8 mouse cellular contexts compared by ENCODE assay signal in the genomic region with DNA sequence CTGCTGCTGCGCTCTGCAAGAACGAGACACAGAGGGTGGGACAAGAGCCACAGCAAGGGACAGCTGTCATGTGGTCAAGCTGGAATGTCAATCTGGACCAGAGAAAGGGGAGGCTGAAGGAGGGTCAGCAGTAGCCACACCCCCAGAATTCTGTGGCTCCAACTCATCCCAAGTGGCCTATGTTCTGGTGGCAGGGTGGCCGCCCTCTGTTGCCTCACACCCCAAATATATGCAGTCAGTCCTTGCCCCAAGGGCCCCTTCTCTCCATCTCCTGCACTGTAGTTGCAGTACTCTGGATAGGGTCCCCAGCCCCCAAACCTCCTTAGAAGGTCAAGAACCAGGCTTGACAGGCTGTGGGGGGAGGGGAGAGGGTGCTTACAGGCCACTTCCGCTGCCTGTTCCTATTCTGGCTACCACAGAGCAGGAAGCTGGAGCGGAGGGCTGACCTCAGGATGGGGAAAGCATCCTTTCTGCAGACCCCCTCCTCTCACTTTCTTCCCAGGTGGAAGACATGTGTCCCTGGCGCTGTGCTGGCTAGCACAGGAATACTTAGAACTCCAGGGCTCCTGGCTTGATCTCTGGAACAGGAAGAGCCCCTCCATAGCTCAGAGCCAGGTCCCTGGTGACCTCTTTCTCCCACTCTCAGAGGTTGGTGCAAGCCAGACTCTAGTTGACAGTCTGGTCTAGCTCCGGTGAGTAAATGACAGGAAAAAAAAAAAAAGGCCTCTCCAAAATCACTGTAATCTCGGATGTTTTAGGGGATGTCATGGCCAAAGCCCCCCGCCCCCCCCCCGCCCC. TPM values are rescaled to one million over a fixed set of nuclear protein-coding genes. Genes with fewer than 3 reads are reported as not detected.
DNase-seq lines count a peak whose midpoint lies in the region; ATAC-seq lines count a peak whose summit lies in the region.

No protein-coding gene starts in this region.

- H3K27me3 ChIP-seq in heart, embryonic 10.5 days (ENCODE audit: insufficient read depth, poor library complexity, severe bottlenecking), result peaks cover 24% of the 10 kb centered on the region; the same call in 1 of the 2 replicates

- DNase-seq in right cerebral cortex, postnatal 14 days, result peak; percentile 56
- DNase-seq in right cerebral cortex, postnatal 36 days (ENCODE audit: low spot score in 2 of 2), result no peak
- DNase-seq in heart, embryonic 10.5 days (ENCODE audit: low spot score), result no peak
- peak; percentile 66 for DNase-seq in kidney, adult 9 months
- DNase-seq in lung, postnatal 4 days, result peak; percentile 63 to 67
- peak; percentile 52 for DNase-seq in yolk sac, embryonic 10.5 days (ENCODE audit: low spot score)
- DNase-seq in spleen, adult 12 weeks (ENCODE audit: low spot score), result no peak

- no peak for ATAC-seq in megakaryocyte-erythroid progenitor cell, adult 5-6 weeks (replicated peaks; ENCODE audit: low FRiP score, low TSS enrichment, poor library complexity, severe bottlenecking)

- WGBS in heart, embryonic 10.5 days, result 16% methylated on average over 10 of the region's 10 CpGs

- peak overlapping the region; percentile 47 for H3K4me3 ChIP-seq in heart, embryonic 10.5 days

- H3K27ac ChIP-seq in heart, embryonic 10.5 days, result peak overlapping the region; percentile 89

- H3K9me3 ChIP-seq in heart, embryonic 10.5 days, result no peaks in the 10 kb centered on the region

- peaks cover 36% of the 10 kb centered on the region for H3K36me3 ChIP-seq in heart, embryonic 10.5 days

- H3K4me1 ChIP-seq in heart, embryonic 10.5 days, result peaks cover 61% of the 10 kb centered on the region

RNA-seq across cellular contexts. Expression of gene Isyna1, which starts 6.5 kb away (rescaled TPM):
- polyA plus RNA-seq in heart, embryonic 10.5 days (2016; fragmentation: Nextera tagmentation; extraction: Ambion mirVana), result 192 and 214 TPM in 2 replicates
- 74.1 and 91.0 TPM in 2 replicates for total RNA-seq in megakaryocyte-erythroid progenitor cell, adult 5-6 weeks (2014; fragmentation: Nextera tagmentation)
- 36.5 and 51.5 TPM in 2 replicates for total RNA-seq in megakaryocyte-erythroid progenitor cell, adult 5-6 weeks (2017)

RNA-seq across cellular contexts. Expression of gene Ssbp4, which starts 8.0 kb away (rescaled TPM):
- polyA plus RNA-seq in heart, embryonic 10.5 days (2016; fragmentation: Nextera tagmentation; extraction: Ambion mirVana), result 67.3 and 107 TPM in 2 replicates
- total RNA-seq in megakaryocyte-erythroid progenitor cell, adult 5-6 weeks (2014; fragmentation: Nextera tagmentation), result 39.7 and 83.5 TPM in 2 replicates
- 77.5 and 98.5 TPM in 2 replicates for total RNA-seq in megakaryocyte-erythroid progenitor cell, adult 5-6 weeks (2017)

RNA-seq across cellular contexts. Expression of gene Lrrc25, which starts 15.3 kb away (rescaled TPM):
- 0.15 and 1.4 TPM in 2 replicates for polyA plus RNA-seq in heart, embryonic 10.5 days (2016; fragmentation: Nextera tagmentation; extraction: Ambion mirVana)
- total RNA-seq in megakaryocyte-erythroid progenitor cell, adult 5-6 weeks (2014; fragmentation: Nextera tagmentation), result 0.37 and 0.69 TPM in 2 replicates
- total RNA-seq in megakaryocyte-erythroid progenitor cell, adult 5-6 weeks (2017), result 0.15 and 0.61 TPM in 2 replicates

RNA-seq across cellular contexts. Expression of gene Gdf15, which starts 31.6 kb away (rescaled TPM):
- polyA plus RNA-seq in heart, embryonic 10.5 days (2016; fragmentation: Nextera tagmentation; extraction: Ambion mirVana), result 0.43 and 1.6 TPM in 2 replicates
- total RNA-seq in megakaryocyte-erythroid progenitor cell, adult 5-6 weeks (2014; fragmentation: Nextera tagmentation), result not detected in 2 replicates
- not detected in 2 replicates for total RNA-seq in megakaryocyte-erythroid progenitor cell, adult 5-6 weeks (2017)

RNA-seq across cellular contexts. Expression of gene Pgpep1, which starts 59.5 kb away (rescaled TPM):
- 38.0 and 42.0 TPM in 2 replicates for polyA plus RNA-seq in heart, embryonic 10.5 days (2016; fragmentation: Nextera tagmentation; extraction: Ambion mirVana)
- 6.3 and 8.8 TPM in 2 replicates for total RNA-seq in megakaryocyte-erythroid progenitor cell, adult 5-6 weeks (2014; fragmentation: Nextera tagmentation)
- total RNA-seq in megakaryocyte-erythroid progenitor cell, adult 5-6 weeks (2017), result 4.6 and 5.1 TPM in 2 replicates

Comparison
In these comparisons a context has a peak if more than half of its experiments do, and no peak if none do; other contexts are left out.
1. DNase-seq: peak in right cerebral cortex, postnatal 14 days (single experiment), kidney, adult 9 months (single experiment), lung, postnatal 4 days (2 of 2) and yolk sac, embryonic 10.5 days (single experiment); none in right cerebral cortex, postnatal 36 days (0 of 2), heart, embryonic 10.5 days (single experiment) and spleen, adult 12 weeks (single experiment).